Mouse (Mus musculus): ENCODE data around the gene Lrrc15.

DNA sequence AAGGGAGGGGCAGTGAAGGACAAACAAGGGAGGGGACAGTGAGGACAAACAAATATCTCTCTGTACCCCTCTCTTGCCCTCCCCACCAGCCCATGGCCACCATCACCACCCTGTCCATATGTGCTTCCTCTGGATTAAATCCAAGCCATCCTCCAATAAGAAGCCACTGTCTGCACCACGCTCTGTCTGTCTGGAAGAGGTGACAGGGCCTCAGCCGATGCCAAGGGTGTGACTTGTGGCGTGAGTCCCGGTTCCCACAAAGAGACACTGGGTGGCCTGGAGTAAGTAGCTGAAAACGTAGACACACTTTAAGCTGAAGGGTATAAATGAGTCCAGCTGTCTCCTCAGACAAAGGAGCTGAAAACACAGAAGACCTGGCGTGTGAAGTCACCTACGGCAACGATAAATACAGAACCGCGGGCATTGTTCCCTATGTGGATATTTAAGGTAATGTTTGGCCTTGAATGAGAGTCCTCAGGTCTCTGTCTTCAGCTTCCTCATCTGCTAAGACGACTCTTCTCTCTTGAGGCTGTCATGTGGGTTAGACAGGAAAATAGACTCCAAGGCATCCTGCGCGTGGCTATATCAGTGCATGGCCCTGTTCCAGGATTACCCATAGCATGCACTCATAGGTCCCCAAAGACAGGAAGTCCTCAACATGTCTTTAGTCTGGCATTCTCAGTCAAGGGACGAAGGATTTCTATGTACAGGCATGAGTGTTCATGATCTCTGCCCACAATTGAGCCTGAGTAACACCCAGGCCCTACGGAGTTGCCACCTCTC, 7.3 kb downstream of the Lrrc15 start:
- TF ChIP-seq EP300 (IDR thresholded peaks at IDR 0.05; ENCODE audit: low read depth) (no peak), CTCF (IDR thresholded peaks at IDR 0.05; ENCODE audit: low read depth) (no peak)

All from liver, postnatal 0 days (tissue).